In genomic region chr9:44733671-44734523, GRCm38 (mm10) we compare ENCODE assay signal across 8 mouse cellular contexts. TPM values are rescaled to one million over a fixed set of nuclear protein-coding genes. Genes with fewer than 3 reads are reported as not detected.
A peak's percentile ranks its signal among the peaks of the same experiment; 100 is the strongest.
DNase-seq lines count a peak whose midpoint lies in the region; ATAC-seq and TF ChIP-seq lines count a peak whose summit lies in the region.

No protein-coding gene starts in this region.

- H3K36me3 ChIP-seq in hindbrain, postnatal 0 days (ENCODE audit: insufficient read depth, low read length): no peaks in the 10 kb centered on the region
- H3K36me3 ChIP-seq in liver, embryonic 11.5 days (ENCODE audit: control insufficient read depth, insufficient read depth, low read length): no peaks in the 10 kb centered on the region
- no peaks in the 10 kb centered on the region for H3K36me3 ChIP-seq in midbrain, postnatal 0 days (ENCODE audit: insufficient read depth, low read length)

- H3K9ac ChIP-seq in hindbrain, postnatal 0 days (replicated peaks; ENCODE audit: low read length): peak overlapping the region; percentile 54
- peak overlapping the region; percentile 58 for H3K9ac ChIP-seq in liver, embryonic 11.5 days (ENCODE audit: low read depth, low read length)
- H3K9ac ChIP-seq in midbrain, postnatal 0 days (replicated peaks; ENCODE audit: low read length, poor library complexity, severe bottlenecking): peak overlapping the region; percentile 66

- H3K4me1 ChIP-seq in hindbrain, postnatal 0 days (ENCODE audit: insufficient read depth, low read length): peaks cover 5% of the 10 kb centered on the region; the same call in 1 of the 2 replicates
- peaks cover 23% of the 10 kb centered on the region for H3K4me1 ChIP-seq in liver, embryonic 11.5 days (replicated peaks; ENCODE audit: control insufficient read depth, insufficient read depth, low read length)
- peaks cover 4% of the 10 kb centered on the region; the same call in 1 of the 2 replicates for H3K4me1 ChIP-seq in midbrain, postnatal 0 days (ENCODE audit: insufficient read depth, low read length)

- peak; percentile 74 for ATAC-seq in hindbrain, postnatal 0 days
- ATAC-seq in liver, embryonic 11.5 days (replicated peaks; ENCODE audit: low FRiP score): peak; percentile 21; the same call in 1 of the 2 replicates
- peak; percentile 56 for ATAC-seq in midbrain, postnatal 0 days (ENCODE audit: low FRiP score)

- peak overlapping the region; percentile 100 for H3K4me2 ChIP-seq in hindbrain, postnatal 0 days (ENCODE audit: low read depth, low read length)
- peak overlapping the region; percentile 97 for H3K4me2 ChIP-seq in liver, embryonic 11.5 days
- H3K4me2 ChIP-seq in midbrain, postnatal 0 days (ENCODE audit: low read depth, low read length, poor library complexity, severe bottlenecking): peak overlapping the region; percentile 99

- H3K27ac ChIP-seq in hindbrain, postnatal 0 days: peak overlapping the region; percentile 72
- no peak overlapping the region for H3K27ac ChIP-seq in liver, embryonic 11.5 days (ENCODE audit: low read depth, low read length)
- peak overlapping the region; percentile 47 for H3K27ac ChIP-seq in midbrain, postnatal 0 days (ENCODE audit: low read depth, low read length)

- no peak for TF ChIP-seq CTCF in hindbrain, postnatal 0 days (IDR thresholded peaks at IDR 0.05; ENCODE audit: low read depth)
- TF ChIP-seq CTCF in midbrain, postnatal 0 days (IDR thresholded peaks at IDR 0.05): no peak

- WGBS in hindbrain, postnatal 0 days: under 1% methylated on average over 72 of the region's 79 CpGs
- 1% methylated on average over 79 of the region's 79 CpGs for WGBS in liver, embryonic 11.5 days
- WGBS in midbrain, postnatal 0 days: under 1% methylated on average over 78 of the region's 79 CpGs

- intact Hi-C loops in gastrocnemius, postnatal 14 days (cut with DNase I; ENCODE audit: low total_unique reads): no loop called here

- H3K9me3 ChIP-seq in hindbrain, postnatal 0 days (ENCODE audit: low read length): no peaks in the 10 kb centered on the region
- no peaks in the 10 kb centered on the region for H3K9me3 ChIP-seq in liver, embryonic 11.5 days (ENCODE audit: control insufficient read depth, low read length)
- H3K9me3 ChIP-seq in midbrain, postnatal 0 days (ENCODE audit: low read length): no peaks in the 10 kb centered on the region

- H3K27me3 ChIP-seq in hindbrain, postnatal 0 days (ENCODE audit: insufficient read depth, low read length): no peaks in the 10 kb centered on the region
- peaks cover 13% of the 10 kb centered on the region for H3K27me3 ChIP-seq in liver, embryonic 11.5 days (replicated peaks; ENCODE audit: control insufficient read depth, insufficient read depth, low read length)
- peaks cover 3% of the 10 kb centered on the region; the same call in 1 of the 2 replicates for H3K27me3 ChIP-seq in midbrain, postnatal 0 days (ENCODE audit: insufficient read depth, low read length)

- H3K4me3 ChIP-seq in hindbrain, postnatal 0 days (ENCODE audit: low read length): peak overlapping the region; percentile 66
- peak overlapping the region; percentile 66 for H3K4me3 ChIP-seq in liver, embryonic 11.5 days (ENCODE audit: low read depth, low read length)
- peak overlapping the region; percentile 61 for H3K4me3 ChIP-seq in midbrain, postnatal 0 days (ENCODE audit: low read depth, low read length)

- peak; percentile 37 for DNase-seq in thymus, postnatal 14 days
- DNase-seq in thymus, postnatal 0 days (ENCODE audit: low spot score): no peak
- peak; percentile 50 for DNase-seq in cerebellum, adult 8-10 months
- DNase-seq in gastrocnemius, postnatal 14 days: peak; percentile 84
- peak; percentile 42 for DNase-seq in hindbrain, postnatal 0 days (ENCODE audit: low spot score)
- peak; percentile 64 for DNase-seq in liver, embryonic 11.5 days (ENCODE audit: low spot score)
- DNase-seq in midbrain, postnatal 0 days (ENCODE audit: low spot score): peak; percentile 24
- DNase-seq in thymus, postnatal 4 days: peak; percentile 53

RNA-seq across cellular contexts. Expression of gene Phldb1, which starts 1.1 kb away (rescaled TPM):
- 3.0 and 3.3 TPM in 2 replicates for polyA plus RNA-seq in thymus, postnatal 0 days (2015; fragmentation: Nextera tagmentation; extraction: Ambion mirVana)
- total RNA-seq in gastrocnemius, postnatal 14 days (2021): 10 to 100 TPM; 43.8 to 47.6 TPM
- total RNA-seq in hindbrain, postnatal 0 days (2014; rRNA removed): 114 and 152 TPM in 2 replicates
- 31.9 and 35.3 TPM in 2 replicates for polyA plus RNA-seq in hindbrain, postnatal 0 days (2015; fragmentation: Nextera tagmentation; extraction: Ambion mirVana)
- polyA plus RNA-seq in liver, embryonic 11.5 days (2014; fragmentation: Nextera tagmentation; extraction: Ambion mirVana): 10.6 and 10.9 TPM in 2 replicates
- total RNA-seq in midbrain, postnatal 0 days (2014; rRNA removed): 140 and 154 TPM in 2 replicates
- polyA plus RNA-seq in midbrain, postnatal 0 days (2015; fragmentation: Nextera tagmentation; extraction: Ambion mirVana): 34.8 and 41.0 TPM in 2 replicates

RNA-seq across cellular contexts. Expression of gene Arcn1, which starts 33.7 kb away (rescaled TPM):
- 111 and 116 TPM in 2 replicates for polyA plus RNA-seq in thymus, postnatal 0 days (2015; fragmentation: Nextera tagmentation; extraction: Ambion mirVana)
- total RNA-seq in gastrocnemius, postnatal 14 days (2021): 10 to 100 TPM; 65.1 to 69.9 TPM
- total RNA-seq in hindbrain, postnatal 0 days (2014; rRNA removed): 77.1 and 88.4 TPM in 2 replicates
- polyA plus RNA-seq in hindbrain, postnatal 0 days (2015; fragmentation: Nextera tagmentation; extraction: Ambion mirVana): 102 and 109 TPM in 2 replicates
- 171 and 202 TPM in 2 replicates for polyA plus RNA-seq in liver, embryonic 11.5 days (2014; fragmentation: Nextera tagmentation; extraction: Ambion mirVana)
- 93.7 and 108 TPM in 2 replicates for total RNA-seq in midbrain, postnatal 0 days (2014; rRNA removed)
- polyA plus RNA-seq in midbrain, postnatal 0 days (2015; fragmentation: Nextera tagmentation; extraction: Ambion mirVana): 102 and 106 TPM in 2 replicates

RNA-seq across cellular contexts. Expression of gene Ift46, which starts 33.8 kb away (rescaled TPM):
- polyA plus RNA-seq in thymus, postnatal 0 days (2015; fragmentation: Nextera tagmentation; extraction: Ambion mirVana): 68.0 and 74.0 TPM in 2 replicates
- 10 to 100 TPM; 29.2 to 38.8 TPM for total RNA-seq in gastrocnemius, postnatal 14 days (2021)
- total RNA-seq in hindbrain, postnatal 0 days (2014; rRNA removed): 56.0 and 61.6 TPM in 2 replicates
- polyA plus RNA-seq in hindbrain, postnatal 0 days (2015; fragmentation: Nextera tagmentation; extraction: Ambion mirVana): 142 and 144 TPM in 2 replicates
- polyA plus RNA-seq in liver, embryonic 11.5 days (2014; fragmentation: Nextera tagmentation; extraction: Ambion mirVana): 48.9 and 54.0 TPM in 2 replicates
- 64.8 and 72.1 TPM in 2 replicates for total RNA-seq in midbrain, postnatal 0 days (2014; rRNA removed)
- 151 and 170 TPM in 2 replicates for polyA plus RNA-seq in midbrain, postnatal 0 days (2015; fragmentation: Nextera tagmentation; extraction: Ambion mirVana)

Comparison
In these comparisons a context has a peak if more than half of its experiments do, and no peak if none do; other contexts are left out.
1. ATAC-seq: peak in every context shown above with its lines; median percentile 74 in hindbrain, postnatal 0 days; 56 in midbrain, postnatal 0 days; 21 in liver, embryonic 11.5 days.